Mouse (Mus musculus) limb, embryonic 12.5 days (tissue): ENCODE data around the gene S100a8. TPM values are rescaled to one million over a fixed set of nuclear protein-coding genes. Genes with fewer than 3 reads are reported as not detected.

Experiments used
- ATAC-seq: fragments of 200-750 bp; cut with Nextera tagmentation; 2 replicates; pipeline ENCODE4 v1.8.0; 2017; ENCODE audit warnings: low read depth, moderate TSS enrichment; ENCODE audit not compliant: insufficient number of reproducible peaks, insufficient read depth, low FRiP score, low TSS enrichment
- H3K27ac ChIP-seq: fragments of 300-500 bp; sonication (generic); 2 replicates; pipeline ENCODE4 v1.5.1; 2016; ENCODE audit warnings: mild to moderate bottlenecking, moderate library complexity
- H3K27me3 ChIP-seq: fragments of 300-500 bp; sonication (generic); 2 replicates; pipeline ENCODE4 v1.6.1; 2016; ENCODE audit warnings: mild to moderate bottlenecking, moderate library complexity
- H3K36me3 ChIP-seq: fragments of 300-500 bp; sonication (generic); 2 replicates; pipeline ENCODE4 v1.6.1; 2016; ENCODE audit warnings: mild to moderate bottlenecking, moderate library complexity
- H3K4me1 ChIP-seq: fragments of 300-500 bp; sonication (generic); replicated peaks from 2 replicates; pipeline ENCODE4 v1.6.1; 2016
- H3K4me2 ChIP-seq: fragments of 300-500 bp; sonication (generic); 2 replicates; pipeline ENCODE4 v1.6.1; 2016; ENCODE audit warnings: mild to moderate bottlenecking, moderate library complexity
- H3K4me3 ChIP-seq: fragments of 300-500 bp; sonication (generic); replicated peaks from 2 replicates; pipeline ENCODE4 v1.5.1; 2016; ENCODE audit warnings: mild to moderate bottlenecking
- H3K9ac ChIP-seq: fragments of 300-500 bp; sonication (generic); replicated peaks from 2 replicates; pipeline ENCODE4 v1.6.1; 2016; ENCODE audit warnings: mild to moderate bottlenecking, moderate library complexity
- H3K9me3 ChIP-seq: fragments of 300-500 bp; sonication (generic); 2 replicates; pipeline ENCODE4 v1.6.1; 2016; ENCODE audit warnings: mild to moderate bottlenecking, moderate library complexity
- WGBS: fragments of 180-500 bp; shearing (Covaris S2); methylation state at CpG from one replicate; pipeline ENCODE4 v1.1.7; 2016; 5-methylcytosine and 5-hydroxymethylcytosine counted together
- polyA plus RNA-seq: library from polyadenylated mRNA; unstranded; fragments of >200 nt; fragmentation: Nextera tagmentation; extraction: Ambion mirVana; gene quantifications from 2 replicates; pipeline ENCODE4 v1.2.1, GENCODE M21; 2016

The S100a8 gene
- polyA plus RNA-seq, 1 experiment from 2014 or later: 7.1 TPM

DNA sequence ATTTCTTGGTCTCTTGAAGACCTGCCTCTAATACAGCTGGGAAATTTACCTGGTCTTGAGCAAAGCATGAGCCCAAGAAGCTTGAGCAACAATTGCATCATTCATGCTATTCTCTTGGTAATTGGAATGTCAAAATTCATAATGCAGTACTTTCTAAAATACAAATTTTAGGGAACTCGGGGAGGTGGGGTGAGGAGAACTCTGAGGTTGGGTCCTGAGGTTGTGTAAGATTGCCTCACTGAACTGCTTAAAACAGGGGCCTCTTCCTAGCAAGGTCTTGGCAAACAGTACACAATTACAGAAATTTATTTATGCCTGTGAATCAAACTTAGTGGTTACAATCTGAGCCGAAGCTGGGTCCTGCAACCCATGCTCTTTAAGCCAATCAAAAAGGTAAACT, 18.1 kb downstream of the S100a8 start:
- no peaks in the 10 kb centered on the region for H3K36me3 ChIP-seq
- WGBS: 84% methylated on average over 2 of the region's 2 CpGs

DNA sequence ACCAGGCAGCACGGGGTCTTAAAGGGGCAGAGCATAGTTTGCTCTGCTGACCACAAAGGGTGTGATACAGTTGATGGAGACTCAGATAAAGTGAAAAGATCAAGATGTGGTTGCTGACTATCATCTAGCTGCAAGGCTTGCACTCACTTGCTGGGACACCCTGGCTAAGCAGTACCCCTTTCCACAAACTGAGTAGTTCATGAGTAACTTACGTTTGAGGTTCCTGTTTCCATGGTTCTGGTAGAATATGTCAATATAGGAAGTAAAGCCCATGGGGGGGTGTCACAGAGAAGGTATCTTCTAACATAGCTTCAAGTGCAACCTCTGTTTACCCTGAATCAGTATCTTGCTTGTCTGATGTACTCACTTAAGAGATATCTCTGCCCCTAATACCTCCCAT, 24.7 kb downstream of the S100a8 start:
- no peaks in the 10 kb centered on the region for H3K4me1 ChIP-seq
- no peak for ATAC-seq
- H3K4me2 ChIP-seq: no peak overlapping the region
- H3K4me3 ChIP-seq: no peak overlapping the region
- no peak overlapping the region for H3K9ac ChIP-seq
- WGBS: 72% methylated on average over 2 of the region's 2 CpGs
- H3K36me3 ChIP-seq: no peaks in the 10 kb centered on the region
- H3K27ac ChIP-seq: no peak overlapping the region
- H3K9me3 ChIP-seq: no peaks in the 10 kb centered on the region
- no peaks in the 10 kb centered on the region for H3K27me3 ChIP-seq

More for the DNA sequence above, 18.1 kb downstream of the S100a8 start:
- no peak for ATAC-seq
- Histone ChIP-seq H3K27me3 (no peaks in the 10 kb centered on the region), H3K27ac (no peak overlapping the region), H3K9ac (no peak overlapping the region), H3K4me1 (no peaks in the 10 kb centered on the region), H3K9me3 (no peaks in the 10 kb centered on the region), H3K4me2 (no peak overlapping the region), H3K4me3 (no peak overlapping the region)

DNA sequence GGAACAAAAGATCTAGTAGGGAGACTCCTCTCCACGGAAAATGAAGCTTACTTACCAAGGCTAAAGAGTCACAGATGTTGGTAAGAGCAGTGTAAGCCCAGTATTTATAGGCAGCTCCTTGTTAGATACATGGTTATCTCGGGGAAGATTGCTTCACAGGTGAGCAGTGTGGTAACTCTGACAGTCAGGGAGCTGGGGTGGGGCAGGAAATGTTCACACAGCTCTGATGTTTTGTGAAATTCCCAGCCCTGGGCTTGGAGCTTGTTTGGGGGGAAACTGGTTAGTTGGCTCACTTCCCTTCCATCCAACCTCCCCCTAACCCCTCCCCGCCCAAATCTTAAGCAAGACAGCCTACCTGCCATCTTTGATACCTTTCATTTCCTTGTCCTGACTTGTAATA, 26.8 kb downstream of the S100a8 start, which contains the start of gene S100a9:
Gene S100a9 (minus strand): TSS at position 109 of the 400 bp plus-strand sequence.
- Histone ChIP-seq H3K4me1 (no peaks in the 10 kb centered on the region), H3K27ac (no peak within 1 kb of the TSS), H3K9me3 (no peaks in the 10 kb centered on the region), H3K9ac (no peak within 1 kb of the TSS), H3K27me3 (no peaks in the 10 kb centered on the region), H3K4me3 (no peak within 1 kb of the TSS), H3K36me3 (no peaks in the 10 kb centered on the region), H3K4me2 (no peak within 1 kb of the TSS)
- 60% methylated on average over 3 of the region's 3 CpGs for WGBS
- no peak for ATAC-seq

DNA sequence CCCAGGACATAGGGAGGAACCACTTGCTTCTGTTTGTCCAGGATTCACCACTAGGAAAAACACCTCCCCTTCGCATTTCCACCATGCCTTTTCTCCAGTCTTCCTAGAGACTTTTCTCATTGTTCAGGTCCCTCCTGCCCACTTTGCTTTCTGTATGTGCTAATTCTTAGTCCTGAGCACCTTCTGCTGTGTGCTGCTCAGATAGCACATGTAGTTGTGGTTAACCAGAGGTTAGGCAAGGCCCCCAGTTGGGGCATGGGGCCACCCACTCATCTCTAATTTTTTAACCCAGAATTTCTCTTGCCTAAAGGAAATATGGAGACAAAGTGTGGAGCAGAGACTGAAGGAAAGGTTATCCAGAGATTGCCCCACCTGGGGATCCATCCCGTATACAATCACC, 33.5 kb downstream of the S100a8 start:
- no peak for ATAC-seq

DNA sequence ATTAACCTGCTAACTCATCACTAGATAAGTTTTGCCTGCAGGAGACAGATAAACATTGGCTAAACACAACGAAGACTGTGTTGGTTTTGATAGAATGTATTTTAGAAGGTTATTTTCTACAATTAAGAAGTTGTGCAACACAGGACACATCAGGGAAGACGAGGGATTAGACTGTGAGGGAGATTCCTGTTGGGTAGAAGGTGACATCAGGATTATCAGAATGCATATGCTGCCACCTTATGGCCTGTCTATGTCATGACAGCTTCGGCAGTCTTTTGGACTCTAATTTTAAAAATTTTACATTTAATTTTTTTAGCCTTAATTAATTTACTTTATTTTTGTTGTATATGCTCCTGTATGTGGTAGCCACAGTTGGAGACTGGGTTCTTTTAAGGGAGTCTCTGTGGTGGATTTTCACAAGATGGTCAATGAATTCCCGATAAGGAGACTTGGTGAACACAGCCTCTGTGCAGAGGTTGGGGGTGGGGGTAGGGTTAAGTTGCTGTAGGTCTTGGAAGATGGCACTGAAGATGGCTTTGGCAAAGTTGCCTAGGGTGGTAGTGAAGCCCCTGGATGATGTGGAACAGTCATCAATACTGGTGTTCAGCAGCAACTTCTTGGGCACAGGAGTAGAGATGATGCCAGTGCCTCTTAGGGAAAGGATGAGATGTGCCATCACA, 39.9 kb downstream of the S100a8 start:
- no peak for ATAC-seq
- no peak overlapping the region for H3K9ac ChIP-seq
- WGBS: 25% methylated on average over 4 of the region's 4 CpGs
- H3K9me3 ChIP-seq: no peaks in the 10 kb centered on the region
- no peaks in the 10 kb centered on the region for H3K27me3 ChIP-seq
- no peaks in the 10 kb centered on the region for H3K36me3 ChIP-seq
- H3K4me2 ChIP-seq: no peak overlapping the region
- no peaks in the 10 kb centered on the region for H3K4me1 ChIP-seq
- H3K27ac ChIP-seq: no peak overlapping the region
- H3K4me3 ChIP-seq: no peak overlapping the region

More for the DNA sequence above, 33.5 kb downstream of the S100a8 start:
- Histone ChIP-seq H3K4me1 (no peaks in the 10 kb centered on the region), H3K9me3 (no peaks in the 10 kb centered on the region), H3K36me3 (no peaks in the 10 kb centered on the region), H3K4me2 (no peak overlapping the region), H3K9ac (no peak overlapping the region), H3K27me3 (no peaks in the 10 kb centered on the region), H3K4me3 (no peak overlapping the region), H3K27ac (no peak overlapping the region)
- WGBS: 85% methylated on average over 2 of the region's 2 CpGs

DNA sequence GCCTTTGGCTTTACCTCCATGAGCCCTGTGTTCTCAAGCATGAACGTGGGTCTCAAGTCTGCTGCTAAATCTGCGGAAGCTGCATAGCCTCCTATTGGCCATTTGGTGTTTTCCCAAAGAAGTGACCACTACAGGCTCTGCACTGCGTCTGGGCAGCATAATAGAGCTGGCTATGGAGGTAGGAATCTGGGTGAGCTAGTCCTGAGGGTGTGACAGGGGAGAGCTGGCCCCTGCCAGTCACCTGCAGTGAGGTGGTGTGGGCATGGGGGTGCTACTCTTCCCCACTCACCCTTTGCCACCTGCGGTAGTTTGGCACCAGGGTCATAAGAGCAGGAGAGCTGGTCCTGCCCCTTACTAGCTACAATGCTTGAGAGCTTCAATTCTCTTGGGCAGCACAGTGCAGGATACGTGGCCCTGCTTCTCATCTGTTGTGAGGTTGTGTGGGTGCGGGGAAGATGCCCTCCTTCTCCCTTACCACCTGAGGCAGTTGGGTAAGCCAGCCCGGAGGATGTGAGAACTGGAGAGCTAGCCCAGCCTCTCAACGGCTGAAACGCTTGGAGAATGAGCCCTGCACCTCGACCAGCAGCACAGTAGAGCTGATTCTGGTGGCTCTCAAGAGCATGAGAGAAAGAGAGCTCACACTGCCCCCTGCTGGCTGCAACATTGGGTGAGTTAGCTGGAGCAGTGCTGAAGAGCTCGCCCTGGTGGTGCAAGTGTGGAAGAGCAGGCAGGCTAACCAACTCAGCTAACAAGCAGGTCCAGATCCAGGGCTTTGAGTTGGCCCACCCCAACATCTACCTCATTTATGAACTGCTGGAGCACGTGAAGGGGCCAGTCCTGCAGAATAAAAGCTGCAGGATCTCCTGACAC, 41.0 kb downstream of the S100a8 start:
- no peaks in the 10 kb centered on the region for H3K9me3 ChIP-seq
- no peak overlapping the region for H3K4me3 ChIP-seq
- no peak overlapping the region for H3K9ac ChIP-seq
- H3K27ac ChIP-seq: no peak overlapping the region
- 46% methylated on average over 12 of the region's 12 CpGs for WGBS
- no peaks in the 10 kb centered on the region for H3K36me3 ChIP-seq
- no peaks in the 10 kb centered on the region for H3K27me3 ChIP-seq
- ATAC-seq: peak; percentile 66; the same call in 1 of the 2 replicates
- H3K4me1 ChIP-seq: no peaks in the 10 kb centered on the region
- no peak overlapping the region for H3K4me2 ChIP-seq

Other genes with a start within 250 kb of the S100a8 start
- gene Ints3, start 235.4 kb upstream of the S100a8 start, polyA plus RNA-seq: 43.4 and 44.5 TPM in 2 replicates
- gene Npr1, start 203.1 kb upstream of the S100a8 start, polyA plus RNA-seq: 2.7 and 3.8 TPM in 2 replicates
- gene Ilf2, start 192.9 kb upstream of the S100a8 start, polyA plus RNA-seq: 329 and 362 TPM in 2 replicates
- 66.2 and 71.3 TPM in 2 replicates for gene Snapin, start 177.9 kb upstream of the S100a8 start, polyA plus RNA-seq
- 210 and 213 TPM in 2 replicates for gene Chtop, start 159.5 kb upstream of the S100a8 start, polyA plus RNA-seq
- gene S100a1, start 154.6 kb upstream of the S100a8 start, polyA plus RNA-seq: 7.3 and 8.3 TPM in 2 replicates
- gene S100a13, start 154.5 kb upstream of the S100a8 start, polyA plus RNA-seq: 19.8 and 20.1 TPM in 2 replicates
- gene S100a14, start 142.1 kb upstream of the S100a8 start, polyA plus RNA-seq: 0.20 and 1.0 TPM in 2 replicates
- 39.6 and 43.7 TPM in 2 replicates for gene S100a16, start 131.7 kb upstream of the S100a8 start, polyA plus RNA-seq
- gene S100a3, start 108.4 kb upstream of the S100a8 start, polyA plus RNA-seq: 0.06 and 0.16 TPM in 2 replicates
- not detected in 2 replicates for gene S100a2, start 78.7 kb upstream of the S100a8 start, polyA plus RNA-seq
- not detected in 2 replicates for gene Gm42674, start 67.1 kb upstream of the S100a8 start, polyA plus RNA-seq
- gene S100a4, start 65.2 kb upstream of the S100a8 start, polyA plus RNA-seq: 3.5 and 4.7 TPM in 2 replicates
- gene S100a5, start 60.5 kb upstream of the S100a8 start, polyA plus RNA-seq: not detected in 2 replicates
- 25.4 and 30.1 TPM in 2 replicates for gene S100a6, start 56.1 kb upstream of the S100a8 start, polyA plus RNA-seq
- gene S100a7a, start 15.0 kb upstream of the S100a8 start, polyA plus RNA-seq: 0.17 TPM in 1 of 2 replicates, not detected in the other
- 3.3 and 3.8 TPM in 2 replicates for gene S100a9, start 26.7 kb downstream of the S100a8 start, polyA plus RNA-seq
- not detected in 2 replicates for gene Pglyrp4, start 57.9 kb downstream of the S100a8 start, polyA plus RNA-seq
- not detected in 2 replicates for gene Gm5849, start 108.9 kb downstream of the S100a8 start, polyA plus RNA-seq